Mouse (Mus musculus): ENCODE data around the gene Gm4871.
A peak's percentile ranks its signal among the peaks of the same experiment; 100 is the strongest.
"Not testable (repeated sequence)": the region's sequence is repeated elsewhere in the genome, so short reads cannot be mapped to it uniquely, and the experiment has no call there.

The Gm4871 gene

GRCm38 (mm10) chr5:145032391-145032790 lies at the start of gene Gm4871:
Gene Gm4871, minus strand, starts transcription at chr5:145032754.
- DNase-seq: not testable (repeated sequence)

GRCm38 (mm10) chr5:145081866-145082613 lies 49.5 kb upstream of the Gm4871 start:
- DNase-seq: no peak

GRCm38 (mm10) chr5:145075081-145075480 lies 42.5 kb upstream of the Gm4871 start:
- DNase-seq: no peak

- DNase-seq: peak; percentile 34
These were observed 38.8 kb upstream of the Gm4871 start for GRCm38 (mm10) chr5:145071342-145071741.

GRCm38 (mm10) chr5:145069707-145070106 lies 37.2 kb upstream of the Gm4871 start:
- DNase-seq: peak; percentile 85

GRCm38 (mm10) chr5:145068863-145069262 lies 36.3 kb upstream of the Gm4871 start:
- no peak for DNase-seq

GRCm38 (mm10) chr5:145064765-145065340 lies 32.3 kb upstream of the Gm4871 start:
- no peak for DNase-seq

- no peak for DNase-seq
These were observed 27.0 kb upstream of the Gm4871 start for GRCm38 (mm10) chr5:145059524-145059923.

- peak; percentile 33 for DNase-seq
These were observed 26.2 kb upstream of the Gm4871 start for GRCm38 (mm10) chr5:145058722-145059121.

GRCm38 (mm10) chr5:145057907-145058306 lies 25.4 kb upstream of the Gm4871 start:
- no peak for DNase-seq

- not testable (repeated sequence) for DNase-seq
These were observed 21.6 kb upstream of the Gm4871 start for GRCm38 (mm10) chr5:145054187-145054586.

- not testable (repeated sequence) for DNase-seq
These were observed 10.1 kb upstream of the Gm4871 start, which contains the start of gene 1700018F24Rik for GRCm38 (mm10) chr5:145042690-145043089. Gene 1700018F24Rik, plus strand, starts transcription at chr5:145042990.

GRCm38 (mm10) chr5:145041628-145042027 lies 9.1 kb upstream of the Gm4871 start:
- DNase-seq: peak; percentile 49

- DNase-seq: not testable (repeated sequence)
These were observed 2.1 kb downstream of the Gm4871 start for GRCm38 (mm10) chr5:145030476-145030875.

GRCm38 (mm10) chr5:145020712-145021111 lies 11.8 kb downstream of the Gm4871 start:
- DNase-seq: not testable (repeated sequence)

- DNase-seq: not testable (repeated sequence)
These were observed 12.3 kb downstream of the Gm4871 start for GRCm38 (mm10) chr5:145020254-145020653.

GRCm38 (mm10) chr5:145016761-145017160 lies 15.8 kb downstream of the Gm4871 start:
- DNase-seq: not testable (repeated sequence)

- DNase-seq: no peak
These were observed 18.3 kb downstream of the Gm4871 start for GRCm38 (mm10) chr5:145014278-145014677.

- DNase-seq: no peak
These were observed 23.5 kb downstream of the Gm4871 start for GRCm38 (mm10) chr5:145008878-145009659.

- DNase-seq: no peak
These were observed 27.0 kb downstream of the Gm4871 start for GRCm38 (mm10) chr5:145005596-145005995.

- DNase-seq: no peak
These were observed 28.1 kb downstream of the Gm4871 start for GRCm38 (mm10) chr5:145004495-145004894.

GRCm38 (mm10) chr5:145003362-145003761 lies 29.2 kb downstream of the Gm4871 start:
- DNase-seq: no peak

GRCm38 (mm10) chr5:144998491-144998890 lies 34.1 kb downstream of the Gm4871 start:
- DNase-seq: peak; percentile 52

All from thymus, postnatal 4 days (tissue).